Mouse (Mus musculus): Measurements from ENCODE around the gene Tnr. TPM values are rescaled to one million over a fixed set of nuclear protein-coding genes. Genes with fewer than 3 reads are reported as not detected.
A peak's percentile ranks its signal among the peaks of the same experiment; 100 is the strongest.

Gene Tnr
- polyA plus RNA-seq, 1 experiment, result not detected

DNA sequence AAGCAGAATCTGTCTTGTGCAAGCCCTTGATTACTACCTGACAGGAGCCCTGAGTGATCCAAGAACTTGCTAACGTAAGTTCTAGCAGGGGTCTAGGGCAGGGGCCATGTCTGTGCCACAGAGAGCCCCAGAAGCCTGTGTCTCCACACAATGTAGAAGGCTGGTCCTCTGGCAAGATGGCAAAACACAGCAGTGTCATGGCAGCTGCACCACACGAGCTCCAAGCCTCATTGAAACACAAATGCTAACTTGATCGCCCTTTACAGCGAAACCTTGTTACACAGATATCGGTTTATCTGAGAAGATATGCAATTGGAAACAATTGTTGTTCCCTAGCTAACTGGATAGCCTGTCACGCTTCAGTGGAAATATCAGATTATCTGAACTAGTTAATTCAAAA is 246.4 kb downstream of the Tnr start:
- H3K36me3 ChIP-seq (ENCODE audit: control insufficient read depth, insufficient read depth, low read length), result no peaks in the 10 kb centered on the region
- no peak overlapping the region for H3K27ac ChIP-seq (ENCODE audit: insufficient read depth, low read length)
- H3K4me1 ChIP-seq (ENCODE audit: control insufficient read depth, insufficient read depth, insufficient read length), result no peaks in the 10 kb centered on the region
- no peak overlapping the region for H3K4me3 ChIP-seq (ENCODE audit: extremely low read depth, insufficient read depth, insufficient read length)
- WGBS, result 88% methylated on average over 6 of the region's 6 CpGs
- TF ChIP-seq POLR2A (IDR thresholded peaks at IDR 0.05; ENCODE audit: low read depth, low read length), result no peak
- no peak for TF ChIP-seq CTCF (IDR thresholded peaks at IDR 0.05; ENCODE audit: extremely low read depth, insufficient read depth, insufficient read length, insufficient replicate concordance)
- no peaks in the 10 kb centered on the region for H3K27me3 ChIP-seq (ENCODE audit: control insufficient read depth, insufficient read depth, low read length)
- DNase-seq (ENCODE audit: low read depth in 1 of 2, low spot score in 2 of 2), result no peak

DNA sequence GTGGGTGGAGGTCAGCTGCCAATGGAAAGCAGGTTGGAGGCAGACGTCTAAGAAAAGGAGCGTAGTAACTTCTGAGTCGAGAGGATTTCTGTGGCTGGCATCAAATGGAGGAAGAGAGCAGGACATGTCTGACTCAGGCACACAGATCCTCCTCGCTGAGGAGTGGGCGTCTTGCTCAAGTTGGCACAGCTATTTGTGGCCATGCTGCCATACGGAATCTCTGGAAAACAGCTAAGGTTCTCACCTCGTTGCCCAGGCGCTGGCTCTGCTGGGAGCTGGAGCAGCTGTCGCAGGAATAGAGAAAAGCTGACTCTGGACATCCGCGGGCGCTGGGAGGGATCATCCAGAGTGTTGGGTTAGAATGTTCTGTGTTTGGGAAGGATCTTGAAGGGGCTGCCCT is 250.1 kb downstream of the Tnr start:
- no peak overlapping the region for H3K4me3 ChIP-seq (ENCODE audit: extremely low read depth, insufficient read depth, insufficient read length)
- H3K27me3 ChIP-seq (ENCODE audit: control insufficient read depth, insufficient read depth, low read length), result no peaks in the 10 kb centered on the region
- H3K36me3 ChIP-seq (ENCODE audit: control insufficient read depth, insufficient read depth, low read length), result no peaks in the 10 kb centered on the region
- H3K4me1 ChIP-seq (ENCODE audit: control insufficient read depth, insufficient read depth, insufficient read length), result no peaks in the 10 kb centered on the region
- WGBS, result 79% methylated on average over 12 of the region's 12 CpGs
- no peak for TF ChIP-seq POLR2A (IDR thresholded peaks at IDR 0.05; ENCODE audit: low read depth, low read length)
- no peak for TF ChIP-seq CTCF (IDR thresholded peaks at IDR 0.05; ENCODE audit: extremely low read depth, insufficient read depth, insufficient read length, insufficient replicate concordance)
- no peak for DNase-seq (ENCODE audit: low read depth in 1 of 2, low spot score in 2 of 2)
- H3K27ac ChIP-seq (ENCODE audit: insufficient read depth, low read length), result no peak overlapping the region

GRCm38 (mm10) chr1:159775168-159775567 is 251.6 kb downstream of the Tnr start:
- no peaks in the 10 kb centered on the region for H3K4me1 ChIP-seq (ENCODE audit: control insufficient read depth, insufficient read depth, insufficient read length)
- TF ChIP-seq POLR2A (IDR thresholded peaks at IDR 0.05; ENCODE audit: low read depth, low read length) (no peak), CTCF (IDR thresholded peaks at IDR 0.05; ENCODE audit: extremely low read depth, insufficient read depth, insufficient read length, insufficient replicate concordance) (no peak)
- 76% methylated on average over 3 of the region's 3 CpGs for WGBS

GRCm38 (mm10) chr1:159777107-159777506 is 253.5 kb downstream of the Tnr start:
- no peak for TF ChIP-seq CTCF (IDR thresholded peaks at IDR 0.05; ENCODE audit: extremely low read depth, insufficient read depth, insufficient read length, insufficient replicate concordance)
- 85% methylated on average over 3 of the region's 3 CpGs for WGBS
- Histone ChIP-seq H3K4me3 (ENCODE audit: extremely low read depth, insufficient read depth, insufficient read length) (no peak overlapping the region), H3K36me3 (ENCODE audit: control insufficient read depth, insufficient read depth, low read length) (no peaks in the 10 kb centered on the region), H3K27ac (ENCODE audit: insufficient read depth, low read length) (no peak overlapping the region), H3K4me1 (ENCODE audit: control insufficient read depth, insufficient read depth, insufficient read length) (no peaks in the 10 kb centered on the region), H3K27me3 (ENCODE audit: control insufficient read depth, insufficient read depth, low read length) (no peaks in the 10 kb centered on the region)
- no peak for DNase-seq (ENCODE audit: low read depth in 1 of 2, low spot score in 2 of 2)

More at GRCm38 (mm10) chr1:159775168-159775567, 251.6 kb downstream of the Tnr start:
- DNase-seq (ENCODE audit: low read depth in 1 of 2, low spot score in 2 of 2), result no peak
- Histone ChIP-seq H3K36me3 (ENCODE audit: control insufficient read depth, insufficient read depth, low read length) (no peaks in the 10 kb centered on the region), H3K27ac (ENCODE audit: insufficient read depth, low read length) (no peak overlapping the region), H3K27me3 (ENCODE audit: control insufficient read depth, insufficient read depth, low read length) (no peaks in the 10 kb centered on the region), H3K4me3 (ENCODE audit: extremely low read depth, insufficient read depth, insufficient read length) (no peak overlapping the region)

DNA sequence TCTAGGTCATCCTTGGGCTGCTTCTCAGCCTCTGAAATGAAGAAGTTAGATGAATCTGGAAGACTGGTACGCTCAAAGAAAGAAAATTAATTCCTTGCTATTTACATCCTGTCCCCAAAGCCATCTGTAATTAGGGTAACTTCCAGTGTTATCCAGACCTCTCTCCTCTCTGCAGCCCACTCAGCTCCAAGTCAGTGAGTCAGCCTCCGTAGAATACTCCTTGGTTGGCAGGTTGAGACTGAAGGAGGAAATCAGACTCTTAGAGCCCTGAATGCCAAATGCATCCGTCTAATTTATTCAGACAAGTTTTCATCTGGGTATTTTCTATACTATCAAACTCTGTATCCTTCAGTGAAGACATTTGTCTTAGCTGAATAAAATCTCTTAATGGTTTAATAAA is 255.9 kb downstream of the Tnr start:
- TF ChIP-seq POLR2A (IDR thresholded peaks at IDR 0.05; ENCODE audit: low read depth, low read length), result no peak
- TF ChIP-seq CTCF (IDR thresholded peaks at IDR 0.05; ENCODE audit: extremely low read depth, insufficient read depth, insufficient read length, insufficient replicate concordance), result no peak
- WGBS, result 89% methylated on average over 3 of the region's 3 CpGs
- no peaks in the 10 kb centered on the region for H3K36me3 ChIP-seq (ENCODE audit: control insufficient read depth, insufficient read depth, low read length)
- H3K27me3 ChIP-seq (ENCODE audit: control insufficient read depth, insufficient read depth, low read length), result no peaks in the 10 kb centered on the region
- no peak for DNase-seq (ENCODE audit: low read depth in 1 of 2, low spot score in 2 of 2)
- no peaks in the 10 kb centered on the region for H3K4me1 ChIP-seq (ENCODE audit: control insufficient read depth, insufficient read depth, insufficient read length)
- H3K27ac ChIP-seq (ENCODE audit: insufficient read depth, low read length), result no peak overlapping the region
- H3K4me3 ChIP-seq (ENCODE audit: extremely low read depth, insufficient read depth, insufficient read length), result no peak overlapping the region

DNA sequence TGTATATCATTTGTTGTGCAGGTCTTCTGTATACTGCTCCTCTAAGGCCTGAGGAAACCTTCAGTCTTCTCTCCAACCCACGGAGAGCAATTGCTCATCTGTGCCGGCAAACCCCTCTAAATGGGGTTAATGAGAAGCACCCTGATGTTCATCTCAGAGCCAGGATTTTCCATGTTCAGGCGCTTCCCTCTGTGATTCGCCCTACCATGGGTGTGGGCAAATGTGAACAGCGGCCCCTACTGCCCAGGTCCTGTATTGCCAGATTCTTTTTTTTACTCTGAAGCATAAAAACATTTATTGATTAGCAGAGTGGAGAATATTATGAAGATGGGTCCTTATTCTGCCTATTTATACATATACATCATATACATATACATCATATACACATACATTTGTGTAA is 260.3 kb downstream of the Tnr start:
- Histone ChIP-seq H3K4me3 (ENCODE audit: extremely low read depth, insufficient read depth, insufficient read length) (no peak overlapping the region), H3K4me1 (ENCODE audit: control insufficient read depth, insufficient read depth, insufficient read length) (no peaks in the 10 kb centered on the region), H3K27me3 (ENCODE audit: control insufficient read depth, insufficient read depth, low read length) (no peaks in the 10 kb centered on the region), H3K27ac (ENCODE audit: insufficient read depth, low read length) (no peak overlapping the region), H3K36me3 (ENCODE audit: control insufficient read depth, insufficient read depth, low read length) (no peaks in the 10 kb centered on the region)
- peak; percentile 10; the same call in 1 of the 2 replicates for TF ChIP-seq CTCF (IDR thresholded peaks at IDR 0.05; ENCODE audit: extremely low read depth, insufficient read depth, insufficient read length, insufficient replicate concordance)
- TF ChIP-seq POLR2A (IDR thresholded peaks at IDR 0.05; ENCODE audit: low read depth, low read length), result no peak
- DNase-seq (ENCODE audit: low read depth in 1 of 2, low spot score in 2 of 2), result peak in 1 of 2 experiments; percentile 4
- WGBS, result 39% methylated on average over 5 of the region's 5 CpGs

GRCm38 (mm10) chr1:159788312-159788711 is 264.7 kb downstream of the Tnr start:
- Histone ChIP-seq H3K27ac (ENCODE audit: insufficient read depth, low read length) (no peak overlapping the region), H3K4me1 (ENCODE audit: control insufficient read depth, insufficient read depth, insufficient read length) (no peaks in the 10 kb centered on the region), H3K4me3 (ENCODE audit: extremely low read depth, insufficient read depth, insufficient read length) (no peak overlapping the region), H3K27me3 (ENCODE audit: control insufficient read depth, insufficient read depth, low read length) (no peaks in the 10 kb centered on the region), H3K36me3 (ENCODE audit: control insufficient read depth, insufficient read depth, low read length) (no peaks in the 10 kb centered on the region)
- TF ChIP-seq POLR2A (IDR thresholded peaks at IDR 0.05; ENCODE audit: low read depth, low read length) (no peak), CTCF (IDR thresholded peaks at IDR 0.05; ENCODE audit: extremely low read depth, insufficient read depth, insufficient read length, insufficient replicate concordance) (no peak)
- 75% methylated on average over 4 of the region's 4 CpGs for WGBS
- no peak for DNase-seq (ENCODE audit: low read depth in 1 of 2, low spot score in 2 of 2)
